Mouse (Mus musculus) 416B (cell line): ENCODE measurements around the gene Grid2ip.

Experiments used
- DNase-seq: peaks from one replicate; pipeline ENCODE4 v3.0.0; 2011; ENCODE audit warnings: low read depth

Gene Grid2ip

GRCm38 (mm10) chr5:143356686-143357388 lies at the start of gene Grid2ip:
TSS of gene Grid2ip (plus strand) at chr5:143357338.
- no peak for DNase-seq

GRCm38 (mm10) chr5:143308825-143309224 lies 48.3 kb upstream of the Grid2ip start:
- no peak for DNase-seq

GRCm38 (mm10) chr5:143309916-143310315 lies 47.2 kb upstream of the Grid2ip start:
- DNase-seq, result no peak

- DNase-seq, result peak; percentile 82
Measured at GRCm38 (mm10) chr5:143311886-143312285, 45.3 kb upstream of the Grid2ip start.

- DNase-seq, result peak; percentile 57
Measured at GRCm38 (mm10) chr5:143314183-143314729, 42.9 kb upstream of the Grid2ip start.

GRCm38 (mm10) chr5:143314730-143315513 lies 42.2 kb upstream of the Grid2ip start, which contains the start of gene E130309D02Rik:
TSS of gene E130309D02Rik (minus strand) at chr5:143315360.
- DNase-seq, result peak; percentile 78

GRCm38 (mm10) chr5:143315514-143315888 lies 41.6 kb upstream of the Grid2ip start:
- DNase-seq, result no peak

GRCm38 (mm10) chr5:143316605-143317287 lies 40.4 kb upstream of the Grid2ip start:
- DNase-seq, result no peak

GRCm38 (mm10) chr5:143317288-143317610 lies 39.9 kb upstream of the Grid2ip start:
- no peak for DNase-seq

- DNase-seq, result peak; percentile 88
Measured at GRCm38 (mm10) chr5:143328690-143329495, 28.2 kb upstream of the Grid2ip start, which contains the start of gene Zdhhc4. TSS of gene Zdhhc4 (minus strand) at chr5:143329256.

- DNase-seq, result peak; percentile 87
Measured at GRCm38 (mm10) chr5:143333872-143334271, 23.3 kb upstream of the Grid2ip start.

- DNase-seq, result peak; percentile 43
Measured at GRCm38 (mm10) chr5:143334418-143335088, 22.6 kb upstream of the Grid2ip start.

GRCm38 (mm10) chr5:143335089-143335460 lies 22.1 kb upstream of the Grid2ip start:
- DNase-seq, result peak; percentile 66

GRCm38 (mm10) chr5:143336559-143336958 lies 20.6 kb upstream of the Grid2ip start:
- DNase-seq, result peak; percentile 40

- no peak for DNase-seq
Measured at GRCm38 (mm10) chr5:143339603-143340002, 17.5 kb upstream of the Grid2ip start.

- DNase-seq, result no peak
Measured at GRCm38 (mm10) chr5:143346367-143346766, 10.8 kb upstream of the Grid2ip start.

- no peak for DNase-seq
Measured at GRCm38 (mm10) chr5:143356017-143356416, 1.1 kb upstream of the Grid2ip start.

- no peak for DNase-seq
Measured at GRCm38 (mm10) chr5:143357564-143357963, 426 bp downstream of the Grid2ip start.

- DNase-seq, result no peak
Measured at GRCm38 (mm10) chr5:143359263-143359662, 2.1 kb downstream of the Grid2ip start.

GRCm38 (mm10) chr5:143360000-143360399 lies 2.9 kb downstream of the Grid2ip start:
- DNase-seq, result peak; percentile 46

GRCm38 (mm10) chr5:143361428-143361827 lies 4.3 kb downstream of the Grid2ip start:
- DNase-seq, result no peak
